Mouse (Mus musculus) embryonic stem cell, embryonic (primary cell): Measurements from ENCODE around the gene Prkch.
"Not testable (repeated sequence)": the region's sequence is repeated elsewhere in the genome, so short reads cannot be mapped to it uniquely, and the experiment has no call there.

Source experiments
- CTCF ChIA-PET, 4 experiments: fragments of 300-600 bp in 2 of 4; fragments of 350-600 bp in 2 of 4; sonication (Branson Sonifier 250); formaldehyde crosslinking; loops; one replicate each; lab custom pipeline; 2022; ENCODE audit warnings: inconsistent platforms in 2 of 4; lab: Charles Lee
- POLR2A ChIA-PET, 4 experiments: fragments of 300-600 bp in 2 of 4; fragments of 350-600 bp in 2 of 4; sonication (Branson Sonifier 250); formaldehyde crosslinking; loops; one replicate each; lab custom pipeline; 2022; ENCODE audit warnings: antibody characterized with exemption in 4 of 4, inconsistent platforms in 1 of 4; lab: Charles Lee

The Prkch gene

DNA sequence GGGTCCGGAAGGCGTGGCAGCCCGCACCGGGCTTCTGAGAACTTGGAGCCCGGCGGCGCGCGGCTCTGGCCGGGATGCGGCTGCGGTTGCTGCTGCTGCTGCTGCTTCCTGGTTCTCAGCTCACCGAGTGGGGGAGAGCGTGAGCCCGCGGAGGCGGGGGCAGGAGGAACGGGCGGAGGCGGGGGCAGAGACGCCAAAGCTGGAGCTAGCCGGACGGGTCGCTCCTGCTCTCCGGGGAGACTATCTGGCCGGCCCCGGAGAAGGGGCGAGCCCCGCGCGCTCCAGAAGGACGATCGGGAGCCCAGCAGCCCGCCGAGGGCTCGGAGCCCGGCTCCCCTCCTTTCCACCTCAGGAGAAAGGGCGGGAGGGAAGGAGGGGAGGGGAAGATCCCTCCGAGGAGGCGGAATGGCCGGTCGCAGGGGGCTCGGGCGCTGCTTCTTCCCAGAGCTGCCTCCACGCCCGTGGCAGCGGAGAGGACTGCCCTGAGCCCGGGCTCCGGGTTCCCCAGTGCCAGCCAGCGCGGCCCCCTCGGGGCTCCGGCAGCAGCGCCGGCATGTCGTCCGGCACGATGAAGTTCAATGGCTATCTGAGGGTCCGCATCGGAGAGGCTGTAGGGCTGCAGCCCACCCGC lies at the start of gene Prkch:
Gene Prkch, plus strand, starts transcription at position 187 of the 631 bp plus-strand sequence.
- ChIA-PET POLR2A (interaction anchor here in 1 of 4 experiments (1.2 kb wide), 1 partner anchor 323 kb away, joined by 3 read pairs; no protein-coding TSS in a partner anchor), CTCF (interaction anchor here in 3 of 4 experiments (0.6 to 1.6 kb wide), 7 partner anchors 10 to 111 kb away, joined by 3 to 8 read pairs (median 3); partner anchors contain the start of gene Tmem30b (in 1 of the 3))

DNA sequence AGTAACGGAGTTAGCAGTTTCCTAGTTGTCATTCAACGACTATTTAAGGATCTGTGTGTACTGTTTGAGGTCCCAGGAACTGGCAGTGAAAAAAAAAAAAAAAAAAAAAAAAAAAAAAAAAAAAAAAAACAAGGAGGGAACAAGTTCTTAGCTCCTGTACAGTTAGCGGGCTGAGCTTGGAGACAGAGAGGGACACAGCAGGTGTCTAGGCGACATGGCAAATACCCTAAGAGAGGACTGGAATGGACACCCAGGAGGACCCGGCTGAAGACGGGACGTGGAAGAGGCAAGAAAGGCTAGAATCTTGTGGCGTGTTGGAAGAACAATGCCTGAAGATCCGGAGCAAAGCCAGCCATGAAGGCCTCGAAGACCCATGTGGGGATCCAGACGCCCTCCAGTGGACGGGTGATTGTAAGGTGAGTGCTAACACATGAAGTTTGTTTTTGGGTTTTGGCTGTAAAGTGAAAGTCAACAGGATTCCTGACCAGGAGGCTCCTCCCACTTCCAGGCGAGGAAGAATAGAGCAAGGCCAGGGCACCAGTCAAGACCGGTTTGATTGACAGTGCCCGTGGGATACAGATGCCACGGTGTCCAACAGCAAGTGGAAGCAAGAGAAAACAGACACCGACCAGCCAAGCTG lies 47.0 kb upstream of the Prkch start:
- POLR2A ChIA-PET: interaction anchor here (0.5 to 1.0 kb wide), 6 partner anchors 8 to 255 kb away, joined by 3 to 4 read pairs (median 4); no protein-coding TSS in a partner anchor
- CTCF ChIA-PET: interaction anchor here (0.6 to 4.7 kb wide), 14 partner anchors 15 to 744 kb away, joined by 3 to 47 read pairs (median 7); no protein-coding TSS in a partner anchor

DNA sequence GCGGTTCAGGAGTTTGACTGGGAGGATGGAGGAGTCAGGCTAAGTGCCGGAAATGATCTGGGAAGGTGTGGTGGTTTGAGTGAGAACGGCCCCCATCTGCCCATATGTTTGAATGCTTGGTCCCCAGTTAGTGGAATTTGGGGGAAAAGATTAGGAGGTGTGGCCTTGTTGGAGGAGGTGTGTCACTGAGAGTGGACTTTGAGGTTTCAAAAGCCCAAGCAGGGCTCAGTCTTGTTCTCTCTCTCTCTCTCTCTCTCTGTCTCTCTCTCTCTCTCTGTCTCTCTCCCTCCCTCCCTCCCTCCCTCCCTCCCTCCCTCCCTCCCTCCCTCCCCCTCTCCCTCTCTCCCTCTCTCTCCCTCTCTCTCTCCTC lies 46.5 kb upstream of the Prkch start:
- CTCF ChIA-PET: interaction anchor here (0.6 to 4.7 kb wide), 14 partner anchors 15 to 561 kb away, joined by 3 to 47 read pairs (median 7); no protein-coding TSS in a partner anchor
- POLR2A ChIA-PET: interaction anchor here (0.5 to 1.0 kb wide), 6 partner anchors 7 to 256 kb away, joined by 3 to 4 read pairs (median 4); no protein-coding TSS in a partner anchor

DNA sequence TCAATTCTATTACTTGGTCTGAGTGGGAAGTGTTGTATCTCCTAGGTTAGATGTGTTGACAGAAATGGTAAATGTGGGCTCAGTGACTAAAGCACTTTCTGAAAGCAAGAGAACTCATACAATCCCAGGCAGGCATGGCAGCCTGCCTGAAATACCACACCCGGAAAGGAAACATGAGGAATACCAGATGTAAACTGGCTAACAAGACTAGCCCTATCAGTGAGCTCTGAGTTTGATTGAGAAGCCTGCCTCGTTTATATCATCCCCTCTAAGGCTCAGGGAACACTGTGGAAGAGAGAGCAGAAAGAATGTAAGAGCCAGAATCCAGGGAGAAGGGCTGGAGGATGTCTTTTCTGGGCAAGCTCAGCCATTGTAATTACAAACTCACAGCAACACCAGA lies 45.4 kb upstream of the Prkch start:
- CTCF ChIA-PET: interaction anchor here in 3 of 4 experiments (0.6 to 2.2 kb wide), 4 partner anchors 15 to 161 kb away, joined by 3 to 9 read pairs (median 3); no protein-coding TSS in a partner anchor
- POLR2A ChIA-PET: interaction anchor here in 2 of 4 experiments (0.6 to 1.0 kb wide), 2 partner anchors 10 to 1074 kb away, joined by 3 read pairs; no protein-coding TSS in a partner anchor

DNA sequence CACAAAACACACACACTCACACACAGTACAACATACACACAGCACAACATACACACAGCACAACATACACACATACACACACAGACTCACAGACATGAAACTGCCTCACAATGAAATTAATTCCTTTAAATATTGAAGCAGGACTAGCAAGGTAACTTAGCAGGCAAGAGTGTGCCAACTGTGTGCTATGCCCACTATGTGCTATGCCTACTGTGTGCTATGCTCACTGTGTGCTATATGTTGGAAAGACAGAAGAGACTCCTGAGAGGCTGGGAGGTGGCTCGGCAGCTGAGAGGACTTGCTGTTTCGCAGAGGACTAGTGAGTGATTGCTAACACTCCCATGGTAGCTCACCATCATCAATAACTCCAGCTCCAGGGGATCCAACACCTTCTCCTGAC lies 44.2 kb upstream of the Prkch start:
- ChIA-PET CTCF (no interaction called here), POLR2A (no interaction called here)

DNA sequence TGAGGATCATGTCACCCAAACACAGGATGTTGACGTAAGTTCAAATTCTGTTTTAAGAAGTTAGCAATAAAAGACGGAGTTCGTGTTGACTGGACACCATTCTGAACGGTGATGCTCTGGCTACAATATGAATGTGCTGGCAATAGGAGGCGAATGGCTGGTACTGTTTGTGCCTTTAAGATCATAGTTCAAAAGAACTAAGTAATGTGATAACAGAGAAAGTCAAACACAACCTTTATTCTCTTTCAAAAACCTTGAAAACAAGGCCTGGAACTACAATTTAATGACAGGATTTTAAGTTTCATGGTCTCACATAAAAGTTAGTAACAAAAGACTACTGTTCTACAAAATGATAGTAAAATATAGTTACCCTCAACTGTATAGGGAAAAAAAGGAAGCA lies 41.4 kb upstream of the Prkch start:
- CTCF ChIA-PET: no interaction called here

DNA sequence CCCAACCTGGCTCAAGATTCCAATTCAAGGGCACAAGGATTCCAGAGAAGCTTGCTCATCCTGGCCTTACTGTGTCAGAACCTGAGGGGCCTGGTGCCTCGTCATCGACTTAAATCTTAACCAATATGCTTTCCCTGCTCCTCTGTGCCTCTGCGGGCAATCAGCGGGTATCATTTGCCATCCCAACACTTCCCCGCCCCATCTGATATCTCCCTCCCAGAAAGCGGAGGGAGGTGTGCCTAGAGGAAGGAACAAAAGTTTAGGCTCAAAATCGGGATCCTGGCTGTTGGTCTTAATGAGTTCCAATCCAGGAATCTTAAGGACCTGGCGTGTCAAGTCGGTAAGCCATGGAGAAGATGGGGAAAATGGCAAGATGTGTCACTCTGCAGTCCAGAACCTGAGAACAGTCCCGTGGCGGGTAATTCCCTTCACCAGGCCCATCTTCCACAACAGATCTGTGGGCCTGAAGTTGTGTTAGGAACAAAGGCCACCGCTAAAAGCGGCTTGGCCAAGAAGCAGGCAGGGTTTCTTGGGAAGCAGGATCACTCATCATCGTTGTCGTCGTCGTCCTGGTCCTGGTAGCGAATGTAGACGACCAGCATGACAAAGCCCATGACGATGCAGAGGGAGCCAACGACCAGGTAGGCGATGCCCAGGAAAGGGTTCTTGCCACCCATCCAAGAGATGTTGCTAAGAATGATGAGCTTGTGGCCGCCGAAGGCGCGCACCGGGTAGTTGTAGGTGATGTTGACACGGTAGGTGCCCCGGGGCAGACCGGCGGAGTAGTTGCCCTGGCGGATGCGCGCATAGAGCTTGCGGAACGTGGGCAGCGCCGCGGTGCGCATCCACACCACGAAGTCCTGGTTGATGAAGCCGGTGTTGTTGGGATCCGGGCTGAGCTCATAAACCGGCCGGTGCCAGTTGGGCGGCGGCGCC lies 39.6 kb upstream of the Prkch start:
- ChIA-PET POLR2A (interaction anchor here in 3 of 4 experiments (1.0 to 2.4 kb wide), 10 partner anchors 8 to 498 kb away, joined by 3 to 13 read pairs (median 3); no protein-coding TSS in a partner anchor), CTCF (interaction anchor here (0.6 to 2.7 kb wide), 17 partner anchors 9 to 702 kb away, joined by 3 to 27 read pairs (median 7); no protein-coding TSS in a partner anchor)

More for the DNA sequence above, 41.4 kb upstream of the Prkch start:
- POLR2A ChIA-PET: no interaction called here

DNA sequence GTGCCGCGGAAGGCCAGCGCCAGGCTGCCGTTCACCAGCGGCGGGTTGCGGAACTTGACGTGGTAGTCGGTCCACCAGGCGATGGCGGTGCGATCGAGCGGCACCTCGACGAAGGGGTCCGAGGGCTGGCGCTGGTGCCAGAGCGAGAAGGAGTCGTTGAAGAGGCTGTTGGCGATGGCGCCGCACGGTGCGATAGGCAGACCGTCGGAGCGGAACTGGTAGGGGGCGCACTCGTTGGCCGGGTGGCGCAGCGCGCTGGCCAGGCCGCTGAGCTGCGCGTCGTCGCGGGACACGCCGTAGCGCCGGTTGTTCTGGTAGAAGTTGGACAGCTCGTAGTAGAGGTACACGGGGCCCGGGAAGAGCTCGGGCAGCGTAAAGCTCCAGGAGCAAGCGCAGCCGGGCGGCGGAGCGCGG lies 38.9 kb upstream of the Prkch start:
- POLR2A ChIA-PET: interaction anchor here in 3 of 4 experiments (0.6 to 2.4 kb wide), 11 partner anchors 8 to 499 kb away, joined by 3 to 13 read pairs (median 3); no protein-coding TSS in a partner anchor
- CTCF ChIA-PET: interaction anchor here (0.6 to 2.7 kb wide), 18 partner anchors 8 to 702 kb away, joined by 3 to 27 read pairs (median 6); no protein-coding TSS in a partner anchor

DNA sequence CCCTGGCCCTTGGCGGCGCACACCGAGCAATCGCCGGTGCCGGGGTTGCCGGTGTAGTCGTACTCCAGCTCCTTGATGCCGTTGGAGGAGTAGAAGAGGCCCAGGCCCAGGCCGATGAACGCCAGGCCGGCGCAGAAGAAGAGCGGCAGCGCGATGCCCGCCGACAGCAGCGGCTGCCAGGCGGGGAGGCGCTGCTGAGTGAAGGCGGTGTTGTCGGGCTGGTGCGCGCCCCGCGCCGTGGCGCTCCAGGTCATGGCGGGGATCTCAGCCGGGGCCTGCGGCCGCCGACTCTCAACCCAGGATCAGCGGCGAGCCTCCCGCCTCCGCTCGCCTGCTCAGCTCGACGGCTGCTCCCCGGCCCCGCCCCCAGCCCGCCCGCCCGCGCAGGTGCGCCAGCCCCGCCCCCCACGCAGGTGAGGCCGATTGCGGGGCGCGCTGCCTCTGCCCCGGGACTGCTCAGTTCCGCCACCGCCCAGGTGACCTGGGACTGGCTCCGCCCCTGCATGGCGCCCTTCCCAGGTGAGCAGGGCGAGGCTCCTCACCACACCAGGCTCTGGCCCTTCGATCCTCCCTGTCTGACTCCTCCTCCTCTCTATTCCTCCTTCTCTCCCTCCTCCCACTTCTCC lies 38.4 kb upstream of the Prkch start, which contains the start of gene Tmem30b:
Gene Tmem30b, minus strand, starts transcription at position 307 of the 626 bp plus-strand sequence.
- ChIA-PET CTCF (interaction anchor here (0.6 to 2.7 kb wide), 20 partner anchors 8 to 703 kb away, joined by 3 to 27 read pairs (median 6); no protein-coding TSS in a partner anchor), POLR2A (interaction anchor here in 3 of 4 experiments (0.6 to 2.4 kb wide), 12 partner anchors 8 to 744 kb away, joined by 3 to 13 read pairs (median 3); no protein-coding TSS in a partner anchor)

DNA sequence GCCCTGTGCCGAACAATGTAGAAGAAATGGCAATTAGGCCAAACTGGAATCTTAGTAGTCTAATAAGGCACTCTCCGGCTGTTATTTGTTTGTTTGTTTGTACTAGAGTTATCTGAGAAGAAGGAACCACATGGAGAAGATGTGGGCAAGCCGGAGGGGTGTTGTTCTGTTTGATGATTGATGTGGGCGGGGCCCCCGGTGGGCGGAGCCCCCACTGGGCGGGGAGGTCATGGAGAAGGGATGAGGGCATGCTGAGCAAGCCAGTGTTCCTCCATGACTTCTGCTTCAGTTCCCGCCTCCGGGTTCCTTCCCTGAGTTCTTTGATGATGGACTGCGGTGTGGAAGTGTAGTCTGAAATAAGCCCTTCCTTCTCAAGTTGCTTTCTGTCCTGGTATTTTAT lies 37.0 kb upstream of the Prkch start:
- ChIA-PET CTCF (interaction anchor here in 1 of 4 experiments (2.5 to 2.7 kb wide), 2 partner anchors 13 kb away, joined by 8 to 11 read pairs; no protein-coding TSS in a partner anchor), POLR2A (interaction anchor here in 1 of 4 experiments (1.4 kb wide), 1 partner anchor 501 kb away, joined by 3 read pairs; no protein-coding TSS in a partner anchor)

DNA sequence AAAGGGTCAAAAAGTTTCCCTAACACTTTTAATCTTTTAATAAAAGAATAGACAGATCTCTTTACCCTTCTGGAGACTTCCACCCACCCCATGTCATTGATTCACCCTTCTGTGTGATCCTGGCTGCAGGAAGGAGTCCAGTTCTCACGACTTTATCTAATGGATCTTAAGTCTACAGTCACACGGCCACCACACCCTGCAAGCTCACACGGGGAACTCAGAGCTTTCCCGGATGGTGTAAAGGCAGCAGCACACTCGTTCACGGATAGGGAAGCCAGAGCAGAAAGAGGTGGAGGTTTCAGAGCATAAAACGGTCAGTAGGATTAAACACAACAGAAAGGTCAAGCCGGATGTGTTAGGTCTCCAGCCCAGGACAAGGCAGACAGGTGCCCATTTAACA lies 36.3 kb upstream of the Prkch start:
- ChIA-PET CTCF (interaction anchor here in 1 of 4 experiments (1.1 kb wide), 1 partner anchor 14 kb away, joined by 3 read pairs; no protein-coding TSS in a partner anchor), POLR2A (interaction anchor here in 2 of 4 experiments (0.7 to 1.4 kb wide), 2 partner anchors 502 kb away, joined by 3 read pairs; no protein-coding TSS in a partner anchor)

DNA sequence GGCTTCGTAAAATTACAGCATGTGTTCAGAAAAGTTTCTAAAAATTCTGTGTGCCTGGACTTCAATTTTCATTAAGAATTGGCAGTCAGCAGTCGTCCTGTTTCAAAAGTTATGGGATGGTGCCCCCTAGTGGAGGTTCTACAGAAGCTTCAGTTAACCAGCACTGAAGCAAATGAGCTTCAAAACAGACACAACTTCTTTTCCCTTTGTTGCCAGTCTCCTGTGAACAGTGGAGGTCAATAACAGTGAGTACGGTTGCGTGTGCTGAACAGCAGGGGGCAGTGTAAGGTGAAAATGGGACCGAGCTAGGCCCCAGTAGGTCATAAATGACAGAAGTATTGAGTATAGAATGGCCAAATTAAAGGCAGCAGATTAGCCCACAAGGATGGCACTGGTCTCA lies 30.4 kb upstream of the Prkch start:
- CTCF ChIA-PET: interaction anchor here (0.5 to 4.2 kb wide), 74 partner anchors 9 to 1059 kb away, joined by 3 to 47 read pairs (median 4); partner anchors contain the start of genes Tmem30b (in 3 of the 4), Prkch (in 1 of the 4), Slc38a6 (in 1 of the 4) and Trmt5 (in 1 of the 4)
- POLR2A ChIA-PET: interaction anchor here (0.5 to 1.4 kb wide), 9 partner anchors 8 to 486 kb away, joined by 3 to 6 read pairs (median 3); partner anchors contain the start of gene Tmem30b (in 1 of the 4)

DNA sequence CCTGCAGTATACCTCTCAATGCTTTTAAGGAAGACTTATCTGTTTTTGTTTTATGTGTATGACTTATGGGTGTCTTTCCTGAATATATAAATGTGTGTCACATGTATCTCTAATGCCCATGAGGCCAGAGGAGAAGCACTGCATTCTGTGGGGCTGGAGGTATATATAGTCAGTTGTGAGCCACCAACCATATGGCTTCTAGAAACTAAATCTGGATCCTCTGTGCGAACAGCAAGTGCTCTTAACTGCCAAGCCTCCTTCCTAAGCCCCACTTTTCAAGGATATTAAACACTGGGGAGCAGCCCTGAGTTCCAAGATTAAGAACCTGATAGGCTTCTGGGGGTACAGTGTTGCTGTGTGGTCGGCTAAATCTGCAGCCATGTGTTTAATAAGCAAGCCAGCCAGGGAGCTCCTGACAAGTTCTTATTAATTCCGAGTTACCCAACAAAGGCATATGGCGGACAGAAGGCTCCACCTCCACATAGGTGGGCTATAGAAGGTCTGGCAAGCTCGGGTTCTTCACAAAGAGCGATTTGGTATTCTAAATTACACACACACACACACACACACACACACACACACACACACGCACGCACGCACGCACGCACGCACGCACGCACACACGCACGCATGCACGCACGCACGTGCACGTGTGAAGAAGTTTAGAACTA lies 25.9 kb upstream of the Prkch start:
- ChIA-PET CTCF (interaction anchor here in 2 of 4 experiments (0.5 to 2.7 kb wide), 3 partner anchors 26 to 335 kb away, joined by 5 to 11 read pairs (median 7); partner anchors contain the start of gene Prkch (in 1 of the 2)), POLR2A (no interaction called here)

DNA sequence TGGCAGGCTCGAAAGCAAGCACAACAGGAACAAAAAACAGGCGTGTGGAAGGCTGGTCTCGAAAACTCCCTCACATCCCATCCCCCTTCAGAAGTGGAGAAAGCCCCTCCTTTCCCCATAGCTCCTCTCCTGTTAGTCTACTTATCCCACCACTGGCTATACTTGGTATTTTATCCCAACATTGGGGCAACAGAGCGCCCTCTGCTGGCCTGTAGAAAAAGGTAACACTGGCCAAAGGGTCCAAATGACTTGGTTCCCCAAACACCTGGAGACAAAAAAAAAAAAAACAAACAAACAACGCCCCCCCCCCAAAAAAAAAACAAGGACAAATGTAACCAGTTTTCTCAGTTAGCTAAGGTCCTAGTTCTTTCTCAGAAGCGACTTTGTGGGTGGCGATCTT lies 24.5 kb upstream of the Prkch start:
- POLR2A ChIA-PET: interaction anchor here in 3 of 4 experiments (0.6 to 1.6 kb wide), 7 partner anchors 12 to 447 kb away, joined by 3 to 5 read pairs (median 3); no protein-coding TSS in a partner anchor
- CTCF ChIA-PET: interaction anchor here (0.5 to 2.7 kb wide), 47 partner anchors 9 to 1123 kb away, joined by 3 to 18 read pairs (median 4); partner anchors contain the start of genes Tmem30b (in 3 of the 4) and Prkch (in 1 of the 4)

DNA sequence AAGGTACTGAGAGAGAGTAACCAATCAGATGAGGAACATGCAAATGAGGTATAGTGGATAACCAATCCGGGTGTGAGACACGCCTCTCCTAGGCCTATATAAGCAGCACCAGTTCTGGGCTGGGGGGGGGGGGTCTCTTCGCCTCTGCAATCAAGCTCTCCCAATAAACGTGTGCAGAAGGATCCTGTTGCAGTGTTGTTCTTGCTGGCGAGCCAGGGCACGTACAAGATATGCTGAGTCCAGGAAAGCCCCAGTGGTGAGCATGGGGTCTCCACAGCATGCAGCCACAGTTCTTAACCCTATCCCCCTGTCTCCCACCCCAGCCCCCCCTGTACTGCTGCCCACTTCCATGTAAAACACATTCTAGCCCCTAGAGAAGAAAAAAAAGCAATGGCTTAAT lies 21.5 kb upstream of the Prkch start:
- POLR2A ChIA-PET, CTCF ChIA-PET: not testable (repeated sequence)

DNA sequence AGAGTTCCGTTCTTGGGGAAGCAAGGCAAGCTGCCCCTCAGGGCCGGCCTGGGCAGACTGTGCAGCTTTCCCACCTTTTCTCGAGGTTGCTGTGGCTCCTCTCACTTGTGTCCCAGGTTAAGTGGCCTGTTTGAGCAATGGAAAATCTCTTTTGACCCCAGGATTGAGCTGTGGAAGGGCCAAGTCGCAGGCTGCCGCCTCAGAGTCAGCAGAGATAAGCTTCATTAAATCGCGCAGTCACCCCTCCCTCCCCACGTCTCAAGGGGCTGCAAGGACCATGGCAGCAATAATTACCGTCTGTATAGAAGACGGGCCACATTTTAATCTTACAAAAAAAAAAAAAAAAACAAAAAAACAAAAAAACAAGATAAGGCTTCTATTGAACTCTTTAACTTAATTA lies 20.4 kb upstream of the Prkch start:
- ChIA-PET CTCF (interaction anchor here (0.5 to 1.2 kb wide), 4 partner anchors 10 to 855 kb away, joined by 4 to 5 read pairs (median 4); no protein-coding TSS in a partner anchor), POLR2A (no interaction called here)
